Mouse (Mus musculus): Measurements from ENCODE around the gene Herc3.
"Not testable (repeated sequence)": the region's sequence is repeated elsewhere in the genome, so short reads cannot be mapped to it uniquely, and the experiment has no call there.

Gene Herc3

DNA sequence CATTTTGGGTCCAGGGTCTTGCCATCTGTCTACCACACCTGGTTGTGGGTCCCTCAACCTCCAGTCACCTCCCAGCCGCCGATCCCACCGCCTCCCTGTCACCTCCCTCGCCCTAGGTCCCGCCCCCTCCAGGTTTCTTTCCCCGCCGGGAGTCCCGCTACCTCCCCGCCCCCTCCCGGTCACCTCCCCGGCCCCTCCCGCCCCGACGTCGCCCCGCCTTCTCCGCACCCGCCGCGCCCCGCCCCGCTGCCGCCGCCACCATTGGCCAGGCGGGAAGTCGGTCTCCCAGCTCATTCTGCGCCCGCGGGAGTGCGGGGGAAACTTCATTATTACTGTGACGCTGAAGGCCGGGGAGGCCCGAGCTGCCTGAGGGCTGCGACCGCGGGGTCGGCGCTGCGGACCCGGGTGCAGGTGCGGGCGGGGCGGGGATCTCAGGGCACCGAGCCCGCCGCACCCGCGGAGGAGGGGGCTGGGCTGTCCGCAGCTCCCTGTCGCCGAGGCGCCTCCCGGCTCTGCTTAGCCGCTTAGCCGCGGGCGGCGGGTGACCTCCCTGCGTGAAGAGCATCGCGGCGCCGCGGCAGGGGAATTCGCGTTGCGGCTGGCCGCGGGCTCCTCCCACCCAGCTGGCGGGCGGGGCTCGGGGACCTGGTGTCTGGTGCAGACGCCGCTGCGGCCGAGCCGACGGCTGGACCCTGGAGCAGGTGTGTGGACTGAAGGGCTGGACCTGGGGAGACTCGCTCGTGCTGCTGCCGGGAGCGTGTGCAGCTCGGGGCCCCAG, at the start of gene Herc3:
Gene Herc3 (plus strand): TSS at position 234 of the 778 bp plus-strand sequence.
- in situ Hi-C loops (cut with MboI; ENCODE audit: low sequenced_read_pairs), result no loop called here

DNA sequence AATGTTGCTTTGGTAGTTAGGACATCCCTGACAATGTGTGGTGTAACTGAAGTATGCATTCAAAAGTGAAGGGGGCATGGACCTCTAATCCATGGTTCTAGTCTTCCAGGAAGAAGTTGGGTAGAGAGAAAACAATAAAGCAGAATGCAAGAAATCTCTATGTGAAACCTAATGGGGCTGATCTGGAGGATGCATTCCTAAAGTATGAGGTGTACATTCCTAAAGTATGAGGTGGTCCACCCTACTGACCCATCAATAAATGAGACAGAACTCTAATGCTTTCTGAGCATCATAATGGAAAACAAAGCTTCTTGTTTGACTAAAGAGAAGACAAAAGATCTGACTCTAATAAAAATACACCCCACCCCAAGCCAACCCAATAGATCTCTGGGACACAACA, 29.9 kb upstream of the Herc3 start:
- in situ Hi-C loops (cut with MboI; ENCODE audit: low sequenced_read_pairs), result no loop called here

DNA sequence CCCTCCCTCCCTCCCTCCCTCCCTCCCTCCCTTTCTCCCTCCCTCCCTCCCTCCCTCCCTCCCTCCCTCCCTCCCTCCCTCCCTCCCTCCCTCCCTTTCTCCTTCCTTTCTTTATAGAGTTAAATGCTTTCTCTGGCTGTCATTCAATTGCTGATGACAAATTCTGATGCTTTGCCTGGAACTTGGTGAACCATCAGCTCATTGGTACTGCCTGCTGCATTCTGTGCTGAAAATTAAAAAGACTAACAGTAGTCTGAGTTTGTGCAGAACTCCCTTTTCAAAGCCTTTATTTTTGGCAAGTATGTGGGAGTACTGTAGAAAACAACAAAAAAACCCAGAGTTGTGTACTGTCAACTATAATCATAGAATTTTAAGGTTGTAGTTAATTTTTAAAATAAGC, 16.9 kb upstream of the Herc3 start:
- in situ Hi-C loops (cut with MboI; ENCODE audit: low sequenced_read_pairs), result no loop called here

DNA sequence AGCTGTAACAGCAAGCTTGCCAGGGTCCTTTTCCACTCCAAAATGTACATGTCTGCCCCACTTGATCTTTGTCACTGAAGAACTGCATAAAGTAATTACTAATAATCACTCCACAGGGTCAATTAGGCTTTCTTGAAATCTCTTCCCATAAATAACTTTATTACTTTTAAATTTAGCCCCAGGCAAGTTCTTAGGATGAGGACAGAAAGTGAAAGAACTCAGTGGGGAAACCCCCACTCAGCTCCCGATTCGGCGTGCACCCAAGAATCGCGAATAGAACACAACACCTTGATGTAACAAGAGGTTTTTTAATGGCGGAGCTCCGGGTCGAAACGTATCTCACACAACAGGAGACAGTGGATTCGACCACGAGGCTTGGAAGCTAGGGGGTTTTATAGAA, 14.2 kb upstream of the Herc3 start:
- in situ Hi-C loops (cut with MboI; ENCODE audit: low sequenced_read_pairs), result not testable (repeated sequence)

DNA sequence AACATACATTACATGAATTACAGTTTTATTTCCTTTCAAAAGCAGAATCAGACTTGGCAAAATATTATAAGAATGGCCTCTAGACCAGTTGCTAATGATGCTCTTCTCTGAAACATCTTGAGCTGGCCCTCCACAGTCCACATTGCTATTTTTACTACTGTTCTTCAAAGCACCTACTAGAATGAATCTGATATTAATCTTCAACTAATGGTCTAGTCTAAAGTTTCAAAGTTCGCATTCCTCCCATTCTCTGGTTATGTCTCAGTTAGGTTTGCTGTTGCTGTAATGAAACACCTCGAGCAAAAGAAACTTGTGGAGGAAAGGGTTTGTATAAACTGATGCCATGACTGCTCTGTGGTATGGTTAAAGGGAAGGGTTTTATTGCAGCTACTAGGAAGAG, 5.6 kb upstream of the Herc3 start:
- in situ Hi-C loops (cut with MboI; ENCODE audit: low sequenced_read_pairs), result no loop called here

DNA sequence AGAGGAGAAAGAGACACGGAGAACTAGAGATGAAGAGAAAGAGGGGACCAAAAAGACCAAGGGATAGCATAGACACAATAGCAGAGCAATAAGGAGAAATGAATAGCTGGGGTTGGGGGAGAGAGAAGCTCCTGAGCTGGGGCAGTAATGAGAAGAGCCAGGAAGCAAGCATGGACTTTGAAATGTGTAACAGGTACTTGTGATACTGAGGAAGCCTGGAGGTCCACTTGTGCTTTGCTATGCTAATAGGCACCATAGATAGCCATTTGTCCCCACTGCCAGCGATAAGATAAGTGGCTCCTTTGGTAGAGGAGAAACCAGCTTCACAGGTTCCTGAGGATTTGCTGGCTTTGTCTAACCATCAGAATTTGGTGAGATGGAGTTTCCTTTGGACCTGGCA, 5.2 kb upstream of the Herc3 start:
- in situ Hi-C loops (cut with MboI; ENCODE audit: low sequenced_read_pairs), result no loop called here

DNA sequence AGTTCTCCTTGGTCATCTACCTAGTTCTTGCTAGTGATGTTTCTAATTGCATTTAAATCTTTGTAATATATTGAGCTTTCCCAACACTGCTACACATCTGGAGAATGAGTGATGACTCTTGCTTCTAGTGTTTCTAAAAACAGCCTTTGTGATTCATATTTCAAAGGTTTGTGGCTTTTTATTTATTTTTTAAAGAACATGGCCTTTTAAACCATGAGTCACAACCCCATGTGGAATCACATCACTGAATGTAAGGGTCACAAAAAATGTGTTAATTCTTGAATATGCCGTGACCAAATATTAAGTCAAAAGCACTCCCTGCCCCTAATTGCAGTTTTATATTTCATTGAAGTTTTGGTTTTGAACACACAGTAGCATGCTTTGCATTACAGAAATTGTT, 2.7 kb upstream of the Herc3 start:
- in situ Hi-C loops (cut with MboI; ENCODE audit: low sequenced_read_pairs), result no loop called here

DNA sequence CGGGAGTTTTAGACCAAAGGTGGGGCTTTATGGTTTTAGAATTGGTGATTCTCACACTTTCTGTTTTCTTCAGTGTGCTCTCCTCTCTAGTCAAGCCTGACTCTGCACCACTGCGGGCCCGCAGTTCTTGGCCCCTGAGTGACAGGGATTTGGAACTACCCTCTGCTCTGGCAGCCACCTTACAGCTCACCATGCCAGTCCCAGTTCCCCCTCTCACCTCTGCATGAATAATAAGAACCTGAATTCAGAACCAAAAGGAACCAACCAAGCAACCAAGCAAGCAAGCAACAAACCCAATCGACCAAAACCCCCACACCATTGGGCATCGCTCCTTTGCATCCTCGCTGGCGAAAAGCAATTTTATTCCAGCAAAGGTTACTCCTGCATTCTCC, 429 bp upstream of the Herc3 start:
- in situ Hi-C loops (cut with MboI; ENCODE audit: low sequenced_read_pairs), result no loop called here

DNA sequence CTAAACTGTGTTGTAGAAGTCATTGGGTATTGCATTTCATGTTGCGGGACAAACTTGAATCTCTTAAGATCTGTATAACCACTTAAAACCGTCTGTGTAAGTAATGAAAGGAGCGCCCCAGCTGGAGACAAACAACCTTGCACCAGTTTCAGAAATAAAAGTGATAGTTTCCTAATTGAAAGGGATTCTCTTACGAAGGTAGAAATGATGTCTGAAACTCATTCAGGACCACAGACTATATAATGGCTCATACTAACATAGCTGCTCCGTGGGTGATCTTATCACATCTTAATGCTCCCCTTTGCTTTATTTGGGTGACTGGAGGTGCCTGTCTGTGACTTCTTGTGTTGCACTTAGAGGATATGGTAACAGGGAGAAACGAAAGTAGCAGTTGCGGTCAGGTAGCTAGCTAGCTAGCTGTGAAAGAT, 1.3 kb downstream of the Herc3 start:
- in situ Hi-C loops (cut with MboI; ENCODE audit: low sequenced_read_pairs), result no loop called here

DNA sequence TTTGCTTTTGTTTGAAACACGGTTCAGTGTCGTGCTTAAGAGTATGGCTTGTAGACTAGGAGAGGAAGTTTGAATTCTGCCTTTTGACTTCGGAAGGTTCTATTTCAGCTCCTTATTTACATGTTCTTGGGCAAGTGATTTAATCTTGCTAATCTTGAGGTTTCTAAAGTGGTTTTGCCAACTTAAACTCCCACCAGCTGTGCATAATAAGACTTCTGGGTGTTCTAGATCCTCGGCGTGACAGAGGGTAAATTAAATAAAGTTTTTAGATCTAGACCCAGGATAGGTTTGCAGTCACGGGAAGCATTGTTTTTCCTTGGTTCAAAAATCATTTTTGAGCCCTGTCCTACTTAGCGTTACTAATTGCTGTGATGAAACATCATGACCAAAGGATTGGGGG, 3.2 kb downstream of the Herc3 start:
- in situ Hi-C loops (cut with MboI; ENCODE audit: low sequenced_read_pairs), result no loop called here

DNA sequence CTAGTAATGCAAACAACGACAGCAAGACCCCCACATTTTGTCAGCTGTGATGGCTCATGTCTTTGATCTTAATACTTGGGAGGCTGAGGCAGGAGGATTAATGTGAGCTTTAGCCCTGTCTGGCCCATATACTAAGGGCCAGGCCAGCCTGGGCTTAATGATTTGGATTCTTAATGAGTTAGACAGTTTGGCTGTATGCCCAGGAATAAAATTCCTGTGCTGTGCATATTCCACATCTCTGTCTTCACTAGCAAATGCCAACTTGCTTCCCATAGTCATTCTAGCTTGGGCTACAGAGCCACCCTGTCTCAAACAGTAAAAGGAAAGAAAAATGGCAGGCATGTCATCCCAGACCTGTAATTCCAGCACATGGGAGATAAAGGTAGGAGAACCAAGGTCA, 4.3 kb downstream of the Herc3 start:
- in situ Hi-C loops (cut with MboI; ENCODE audit: low sequenced_read_pairs), result no loop called here

DNA sequence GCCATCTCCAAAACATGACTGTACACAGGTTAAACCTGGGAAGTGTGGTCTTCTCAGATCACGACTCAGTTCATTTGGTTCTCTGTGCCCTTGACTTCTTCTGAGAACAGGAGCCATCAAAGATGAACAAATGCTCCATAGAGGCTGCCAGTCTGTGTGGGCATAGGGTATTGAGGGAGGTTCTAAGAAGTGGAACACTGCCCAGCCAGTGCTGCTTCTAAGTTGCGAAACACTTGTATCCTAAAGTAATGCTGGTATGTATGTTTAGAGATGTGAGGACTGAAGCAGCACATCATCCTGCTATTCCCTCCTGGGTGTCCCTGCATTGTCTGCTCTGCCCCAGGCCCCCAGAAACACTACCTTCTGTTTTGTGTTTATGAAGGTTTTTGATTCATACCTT, 5.2 kb downstream of the Herc3 start:
- in situ Hi-C loops (cut with MboI; ENCODE audit: low sequenced_read_pairs), result no loop called here

DNA sequence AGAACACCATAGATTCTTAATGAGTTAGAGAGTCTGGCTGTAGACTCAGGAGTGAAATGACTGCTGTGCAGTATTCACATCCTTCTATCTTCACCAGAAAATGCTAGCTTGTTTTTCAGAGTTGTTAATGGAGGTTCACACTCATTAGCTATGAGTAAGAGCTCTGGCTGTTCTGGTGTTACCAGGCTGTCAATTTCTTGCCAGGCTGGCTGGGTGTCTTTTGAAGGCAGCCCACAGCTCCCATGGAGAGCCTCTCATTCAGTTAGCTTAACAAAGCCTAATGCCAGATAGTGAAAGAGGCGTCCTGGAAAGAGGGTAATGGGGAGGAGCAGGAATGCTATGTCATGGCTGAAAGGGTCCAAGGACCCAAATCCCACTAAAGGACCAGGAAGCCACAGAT, 6.7 kb downstream of the Herc3 start:
- in situ Hi-C loops (cut with MboI; ENCODE audit: low sequenced_read_pairs), result no loop called here

DNA sequence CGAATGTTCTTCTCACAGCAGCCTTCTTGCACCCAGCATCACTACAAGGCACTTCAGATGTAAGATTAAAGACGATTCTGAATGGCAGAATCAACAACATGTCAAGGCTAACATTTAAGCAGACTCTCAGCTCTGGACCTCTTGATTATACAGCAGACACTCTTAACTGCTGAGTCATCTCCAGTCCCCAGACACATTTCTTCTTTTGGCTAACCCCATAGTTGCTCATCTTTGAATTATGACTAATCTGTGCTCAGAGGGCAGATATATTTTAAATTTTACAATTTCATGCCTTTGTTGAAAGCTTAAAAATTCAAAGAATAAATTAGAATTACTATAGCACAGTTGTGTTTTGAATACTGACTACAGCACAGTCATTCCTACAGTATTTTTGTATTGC, 9.9 kb downstream of the Herc3 start:
- in situ Hi-C loops (cut with MboI; ENCODE audit: low sequenced_read_pairs), result no loop called here

DNA sequence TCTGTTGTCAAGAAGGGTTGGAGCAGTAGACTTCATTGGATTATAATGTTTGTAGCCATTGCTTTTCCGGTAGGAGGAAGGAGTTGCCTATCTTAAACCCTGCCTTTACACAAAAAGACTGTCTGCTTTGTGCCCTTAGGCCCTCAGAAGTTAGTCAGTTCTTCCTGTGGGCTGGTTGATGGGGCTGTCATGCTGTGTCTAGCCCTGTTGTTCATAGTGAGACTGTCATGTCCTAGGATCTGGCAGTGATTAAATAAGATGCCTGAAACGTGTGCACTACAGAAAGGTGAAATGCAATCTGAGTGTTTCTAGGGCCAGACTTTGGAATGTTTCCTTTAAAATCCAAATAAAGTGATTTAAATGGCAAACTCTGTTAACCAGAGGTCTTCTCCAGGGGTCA, 10.9 kb downstream of the Herc3 start:
- in situ Hi-C loops (cut with MboI; ENCODE audit: low sequenced_read_pairs), result no loop called here

DNA sequence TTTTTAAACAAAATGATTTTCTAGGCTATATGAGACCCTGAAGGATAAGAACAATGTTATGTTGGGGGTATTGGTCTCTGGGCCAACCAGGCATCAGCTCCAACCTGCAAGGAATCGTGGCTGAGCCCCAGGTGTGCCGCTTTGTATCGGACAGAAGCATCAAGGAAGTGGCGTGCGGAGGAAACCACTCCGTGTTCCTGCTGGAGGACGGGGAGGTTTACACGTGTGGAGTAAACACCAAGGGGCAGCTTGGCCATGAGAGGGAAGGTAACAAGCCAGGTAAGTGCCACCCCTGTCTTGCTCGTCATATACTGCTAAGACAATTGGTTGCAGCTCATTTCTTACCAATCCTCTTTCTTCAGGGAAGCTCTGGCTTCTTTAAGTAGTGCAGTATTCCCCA, 12.3 kb downstream of the Herc3 start:
- in situ Hi-C loops (cut with MboI; ENCODE audit: low sequenced_read_pairs), result no loop called here

DNA sequence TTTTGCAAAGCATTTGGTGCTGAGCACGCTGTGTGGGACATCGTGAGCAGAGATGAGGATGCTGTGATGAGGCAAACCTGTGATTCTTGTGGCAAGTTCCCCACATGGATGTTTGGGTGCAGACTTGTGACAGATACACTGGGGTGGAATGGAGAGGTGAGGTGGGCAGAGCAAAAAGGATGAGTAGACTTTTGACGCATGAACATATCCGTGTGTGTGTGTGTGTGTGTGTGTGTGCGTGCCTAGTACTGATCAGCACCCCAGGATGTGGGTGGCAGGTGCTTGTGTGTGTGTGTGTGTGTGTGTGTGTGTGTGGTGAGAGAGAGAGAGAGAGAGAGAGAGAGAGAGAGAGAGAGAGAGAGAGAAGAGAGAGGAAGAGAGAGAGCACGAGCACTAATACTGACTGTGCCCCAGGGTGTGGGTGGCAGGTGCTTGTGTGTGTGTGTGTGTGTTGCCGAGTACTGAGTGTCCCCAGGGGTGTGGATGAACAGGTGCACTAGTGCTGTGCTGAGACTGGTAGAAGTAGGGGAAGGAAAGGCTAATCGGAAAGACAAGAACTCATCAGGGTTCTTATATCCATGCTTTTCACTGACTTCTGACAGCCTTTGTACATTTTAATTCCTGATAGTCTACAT, 13.0 kb downstream of the Herc3 start:
- in situ Hi-C loops (cut with MboI; ENCODE audit: low sequenced_read_pairs), result no loop called here

DNA sequence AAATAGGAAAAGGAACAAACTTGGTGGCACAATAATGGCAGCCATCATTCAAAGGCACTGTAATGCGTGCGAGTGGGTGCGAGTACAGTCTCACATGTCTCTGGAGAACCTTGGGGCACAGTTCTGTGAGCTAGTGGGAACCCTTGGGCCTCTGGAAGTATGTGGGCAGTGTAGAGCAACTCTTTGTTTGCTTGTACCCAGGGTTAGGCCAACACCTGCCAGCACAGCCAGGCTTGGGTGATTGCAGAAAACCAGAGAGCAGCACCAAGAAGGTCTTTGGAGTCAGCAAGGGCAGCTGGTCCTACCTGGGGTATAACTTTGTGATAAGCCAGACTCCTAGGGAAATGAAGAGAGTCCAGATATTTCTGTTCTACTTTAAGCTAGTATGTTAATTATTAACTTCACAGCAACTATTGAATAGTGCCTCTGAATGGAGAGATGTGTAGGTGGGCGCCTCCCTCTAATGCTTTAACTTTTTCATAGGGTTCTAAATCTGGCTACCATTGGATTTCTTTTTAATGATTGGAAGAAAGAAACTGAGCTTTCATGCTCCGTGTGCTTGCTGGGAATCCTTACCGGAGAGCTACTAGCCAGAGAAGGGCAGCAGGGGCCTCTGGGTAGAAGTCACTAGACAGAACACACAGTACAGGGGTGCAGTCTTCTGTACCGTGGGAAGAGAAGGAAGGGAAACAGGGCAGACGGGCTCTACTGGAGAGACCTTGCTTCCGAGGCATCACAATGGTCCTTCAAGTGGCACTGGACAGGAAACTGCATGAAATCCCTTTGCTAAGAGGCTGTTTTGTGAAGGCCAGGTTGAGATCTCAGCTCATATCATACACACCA, 15.8 kb downstream of the Herc3 start:
- in situ Hi-C loops (cut with MboI; ENCODE audit: low sequenced_read_pairs), result no loop called here

DNA sequence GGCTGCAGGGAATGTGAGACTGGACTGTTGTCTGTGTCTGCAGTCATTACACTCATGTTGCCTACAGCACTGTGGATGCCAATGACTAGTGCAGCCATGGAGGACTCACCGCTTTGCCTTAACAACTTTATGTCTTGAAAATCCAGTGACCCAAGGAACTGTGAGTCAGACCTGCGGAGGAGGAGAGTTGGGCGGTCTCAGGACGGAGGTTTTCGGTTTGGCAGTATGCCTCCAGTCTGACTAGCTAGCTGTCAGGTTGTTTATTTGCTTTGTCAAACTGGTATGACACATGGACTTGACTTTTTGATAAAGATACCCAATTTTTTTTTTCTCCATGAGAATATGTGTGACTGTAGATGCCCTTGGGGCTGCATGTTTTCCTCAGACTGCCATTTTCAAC, 16.6 kb downstream of the Herc3 start:
- in situ Hi-C loops (cut with MboI; ENCODE audit: low sequenced_read_pairs), result no loop called here

DNA sequence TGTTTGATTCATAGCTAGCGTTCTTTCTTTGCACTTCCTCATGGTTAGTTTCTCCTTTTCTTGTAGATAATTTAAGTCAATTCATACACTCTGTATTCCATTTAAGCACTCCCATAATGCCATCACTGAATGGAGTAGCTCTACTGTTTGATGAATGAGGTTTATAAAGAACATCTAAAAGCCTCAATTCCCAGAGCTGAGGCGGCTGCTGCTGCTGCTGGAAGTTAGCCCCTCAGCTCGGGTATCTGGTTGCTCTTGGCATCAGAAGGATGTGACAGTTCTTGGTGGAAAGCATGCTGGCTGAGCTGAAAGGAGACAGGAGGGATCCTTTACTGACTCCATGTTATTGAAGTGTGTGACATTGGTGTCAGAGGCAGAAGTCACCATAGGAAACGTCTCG, 18.1 kb downstream of the Herc3 start:
- in situ Hi-C loops (cut with MboI; ENCODE audit: low sequenced_read_pairs), result no loop called here

DNA sequence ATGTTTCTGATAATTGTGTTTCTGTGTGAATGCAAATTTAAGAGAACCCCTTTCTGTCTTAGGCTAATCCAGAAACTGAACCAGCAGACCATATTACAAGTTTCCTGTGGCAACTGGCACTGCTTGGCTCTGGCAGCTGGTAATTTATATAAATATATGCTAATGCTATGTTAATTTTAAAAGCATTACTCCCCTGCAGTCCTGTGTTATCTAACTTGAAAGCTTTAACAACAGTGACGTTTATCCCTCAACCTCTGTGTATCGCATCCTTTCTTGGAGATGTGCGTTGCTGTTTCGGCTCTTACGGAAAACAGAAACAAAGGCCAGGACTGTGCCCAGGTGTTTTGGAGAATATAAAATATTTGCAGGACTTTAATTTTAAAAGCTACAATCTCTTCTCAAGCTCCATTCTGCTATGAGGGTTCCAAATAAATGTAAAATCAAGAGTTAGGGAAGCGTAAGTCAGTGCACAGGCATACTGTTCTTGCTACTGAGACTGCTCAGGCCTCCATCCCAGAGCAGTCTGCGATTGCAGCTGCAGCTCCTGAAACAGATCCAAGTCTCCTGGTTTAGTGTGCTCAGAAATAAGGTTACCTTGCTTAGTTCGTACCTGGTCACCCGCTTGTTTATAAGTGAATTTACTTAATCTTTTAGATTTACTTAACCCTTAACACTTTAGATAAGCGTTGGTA, 24.6 kb downstream of the Herc3 start:
- in situ Hi-C loops (cut with MboI; ENCODE audit: low sequenced_read_pairs), result no loop called here

All from CH12F3 (cell line).